Mouse (Mus musculus) adrenal gland, postnatal 25 days (tissue): ENCODE measurements around the gene Olfr221. TPM values are rescaled to one million over a fixed set of nuclear protein-coding genes. Genes with fewer than 3 reads are reported as not detected.

ENCODE experiments used
- DNase-seq: peaks from one replicate; pipeline ENCODE4 v3.0.0; 2021; ENCODE audit warnings: mixed read lengths
- total RNA-seq: library from RNA; stranded (reverse); gene quantifications from 2 replicates; pipeline ENCODE4 v1.2.3, GENCODE M21; 2021

Gene Olfr221
- total RNA-seq, 1 experiment from 2014 or later: not detected

- DNase-seq: no peak
Observed at GRCm38 (mm10) chr14:52003981-52004495, 38.2 kb downstream of the Olfr221 start.

- no peak for DNase-seq
Observed at GRCm38 (mm10) chr14:51997483-51997882, 44.8 kb downstream of the Olfr221 start.

GRCm38 (mm10) chr14:51996866-51997265 is 45.4 kb downstream of the Olfr221 start:
- DNase-seq: no peak

GRCm38 (mm10) chr14:51996231-51996841 is 45.9 kb downstream of the Olfr221 start:
- no peak for DNase-seq

- no peak for DNase-seq
Observed at GRCm38 (mm10) chr14:51995219-51995871, 46.9 kb downstream of the Olfr221 start.

GRCm38 (mm10) chr14:51994453-51994852 is 47.8 kb downstream of the Olfr221 start:
- no peak for DNase-seq

- no peak for DNase-seq
Observed at GRCm38 (mm10) chr14:51989461-51989970, 52.7 kb downstream of the Olfr221 start.

- no peak for DNase-seq
Observed at GRCm38 (mm10) chr14:51988731-51989130, 53.5 kb downstream of the Olfr221 start.

- DNase-seq: no peak
Observed at GRCm38 (mm10) chr14:51987177-51987576, 55.1 kb downstream of the Olfr221 start.

GRCm38 (mm10) chr14:51986153-51986505 is 56.1 kb downstream of the Olfr221 start:
- no peak for DNase-seq

- peak; percentile 80 for DNase-seq
Observed at GRCm38 (mm10) chr14:51985301-51986152, 56.7 kb downstream of the Olfr221 start.

GRCm38 (mm10) chr14:51984247-51985231 is 57.7 kb downstream of the Olfr221 start, which contains the start of gene Arhgef40:
Gene Arhgef40, plus strand, starts transcription at chr14:51984719.
- DNase-seq: peak; percentile 82

Other genes with a start within 250 kb of the Olfr221 start
- gene AY358078, start 242.4 kb downstream of the Olfr221 start, total RNA-seq: not detected in 2 replicates
- gene Ear6, start 188.8 kb downstream of the Olfr221 start, total RNA-seq: not detected in 2 replicates
- gene Mettl17, start 157.6 kb downstream of the Olfr221 start, total RNA-seq: 32.1 and 42.2 TPM in 2 replicates
- gene Slc39a2, start 149.6 kb downstream of the Olfr221 start, total RNA-seq: 0.61 and 1.2 TPM in 2 replicates
- gene Ndrg2, start 128.3 kb downstream of the Olfr221 start, total RNA-seq: 226 and 243 TPM in 2 replicates
- gene Tppp2, start 124.0 kb downstream of the Olfr221 start, total RNA-seq: not detected in 2 replicates
- gene Rnase13, start 119.7 kb downstream of the Olfr221 start, total RNA-seq: not detected in 2 replicates
- 55.7 and 59.3 TPM in 2 replicates for gene Arhgef40, start 57.7 kb downstream of the Olfr221 start, total RNA-seq
- gene Tmem253, start 26.8 kb downstream of the Olfr221 start, total RNA-seq: 0.97 and 1.8 TPM in 2 replicates
- 58.4 and 63.3 TPM in 2 replicates for gene Zfp219, start 21.7 kb downstream of the Olfr221 start, total RNA-seq
- gene Hnrnpc, start 61.6 kb upstream of the Olfr221 start, total RNA-seq: 235 and 281 TPM in 2 replicates
- 0.38 and 0.73 TPM in 2 replicates for gene Rpgrip1, start 68.2 kb upstream of the Olfr221 start, total RNA-seq
- 60.0 and 61.3 TPM in 2 replicates for gene Supt16, start 155.0 kb upstream of the Olfr221 start, total RNA-seq
- gene Chd8, start 215.3 kb upstream of the Olfr221 start, total RNA-seq: 104 and 109 TPM in 2 replicates
- gene Tox4, start 236.7 kb upstream of the Olfr221 start, total RNA-seq: 39.7 and 51.3 TPM in 2 replicates
- gene Rab2b, start 237.1 kb upstream of the Olfr221 start, total RNA-seq: 35.7 and 37.8 TPM in 2 replicates